Mouse (Mus musculus): ENCODE data around the gene Tram2.

Tram2 gene

DNA sequence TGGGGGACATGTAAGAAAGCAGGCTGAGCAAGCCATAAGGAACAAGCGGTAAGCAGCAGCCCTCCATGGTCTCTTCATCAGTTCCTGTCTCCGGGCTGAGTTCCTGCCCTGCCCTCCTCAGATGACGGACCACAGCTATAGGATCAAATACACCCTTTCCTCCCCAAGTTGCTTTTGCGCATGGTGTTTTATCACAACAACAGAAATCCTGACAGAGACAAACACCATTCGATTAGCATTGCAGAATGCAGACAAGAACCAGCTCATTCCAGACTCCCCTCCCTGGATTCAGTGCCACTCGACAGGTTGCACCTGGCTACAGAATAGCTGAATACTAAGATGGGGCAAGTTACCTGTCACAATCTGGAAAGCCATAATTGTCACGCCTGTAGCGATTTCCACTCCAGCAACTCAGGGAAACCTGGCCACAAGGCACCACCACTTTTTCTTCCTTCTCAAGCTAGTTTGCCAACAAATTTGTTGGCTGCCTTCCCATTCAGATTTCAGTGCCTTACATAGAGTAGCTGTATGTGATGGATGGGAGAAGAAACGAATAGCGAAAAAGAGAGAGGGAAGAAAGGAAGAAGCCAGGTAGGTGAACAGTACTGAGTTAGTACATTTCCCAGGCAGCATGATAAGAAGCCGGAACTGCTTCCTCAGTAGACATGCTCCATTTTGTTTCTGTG lies 11.3 kb downstream of the Tram2 start:
- DNase-seq = no peak

DNA sequence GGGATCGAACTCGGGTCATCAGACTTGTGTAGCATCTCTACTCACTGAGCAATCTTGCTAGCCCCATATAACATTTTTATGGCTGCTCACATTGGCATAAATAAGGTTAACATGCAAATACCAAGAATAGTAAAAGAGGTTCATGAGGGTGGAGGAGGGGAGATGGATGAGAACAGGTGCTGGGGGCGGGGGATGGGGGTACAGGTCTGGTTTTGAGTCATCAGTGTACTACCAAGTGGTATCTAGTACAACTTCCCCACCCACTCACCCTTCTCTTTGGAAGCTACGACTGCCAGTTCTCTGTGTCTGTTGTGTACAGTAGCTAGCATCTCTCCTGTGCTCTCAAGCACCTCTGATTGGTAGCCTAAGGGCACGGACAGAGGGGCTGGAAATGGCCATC lies 14.9 kb downstream of the Tram2 start:
- DNase-seq = no peak

DNA sequence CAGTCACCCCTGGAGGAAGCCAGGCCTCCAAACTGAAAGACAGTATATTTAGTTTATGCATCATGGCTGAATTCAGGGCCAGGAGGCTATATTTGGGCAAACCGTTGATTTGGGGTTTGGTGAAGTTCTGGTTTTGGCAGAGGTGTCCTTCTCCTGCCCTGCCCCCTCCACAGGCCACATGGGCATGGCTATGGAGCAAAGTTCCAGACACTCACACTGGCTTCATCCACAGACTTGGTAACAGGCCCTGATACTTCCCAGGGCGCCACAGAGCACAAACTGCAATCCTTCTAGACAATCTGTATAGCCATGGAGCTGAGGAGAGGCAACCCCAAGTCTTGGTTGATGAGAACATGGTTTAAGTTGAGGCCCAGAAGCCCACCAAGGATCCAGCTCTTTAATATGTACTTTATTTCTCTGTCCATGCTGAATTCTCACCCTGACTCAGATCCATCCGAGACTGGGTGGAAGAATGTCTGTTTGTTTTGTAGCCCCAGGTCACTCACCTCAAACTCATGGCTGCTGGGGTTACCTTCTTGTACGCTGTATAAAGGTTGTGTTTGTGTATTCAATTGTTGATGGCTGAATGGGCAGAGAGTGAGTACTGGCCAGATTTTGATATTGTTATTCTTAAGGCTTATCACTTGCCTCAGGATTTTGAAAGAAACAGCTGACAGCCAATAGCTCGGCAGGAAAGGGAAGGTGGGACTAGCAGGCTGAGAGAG lies 19.5 kb downstream of the Tram2 start:
- no peak for DNase-seq

DNA sequence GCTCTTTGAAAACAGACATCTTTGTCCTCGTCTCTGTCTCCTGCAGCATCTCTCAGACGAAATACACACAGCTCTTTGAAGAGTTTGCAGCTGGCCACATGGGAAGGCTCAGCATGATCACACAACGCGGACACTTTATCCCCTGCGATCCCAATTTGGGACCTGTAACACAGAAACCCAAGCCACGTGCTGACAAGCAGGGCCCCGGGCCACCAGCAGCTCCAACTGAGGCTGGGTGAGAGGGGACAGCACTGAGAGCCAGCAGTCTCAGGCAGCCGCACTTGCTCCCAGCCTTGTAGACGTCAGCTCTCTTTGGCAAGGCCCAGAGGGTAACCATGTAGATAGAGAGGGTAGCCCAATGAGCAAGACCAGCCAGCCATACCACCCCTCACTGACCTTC lies 26.0 kb downstream of the Tram2 start:
- no peak for DNase-seq

DNA sequence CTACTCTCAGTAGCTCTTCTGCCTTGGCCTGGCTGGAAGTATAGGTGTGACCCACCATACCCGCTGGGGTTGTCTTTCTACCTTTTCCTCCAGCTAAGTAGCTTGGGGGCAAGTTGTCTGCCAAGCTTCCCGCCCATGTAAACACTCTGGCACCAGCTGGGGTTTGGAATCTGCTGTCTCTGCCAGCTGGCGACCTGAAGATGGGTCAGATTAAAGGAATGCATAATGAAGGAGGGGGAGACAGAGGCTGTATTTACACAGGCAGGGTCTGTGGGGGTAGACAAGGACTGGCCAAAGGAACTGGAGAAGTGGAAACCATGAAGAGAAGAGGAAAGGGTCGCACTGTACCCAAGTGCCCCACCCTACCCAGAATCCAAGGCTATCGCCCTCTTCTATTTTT lies 26.4 kb downstream of the Tram2 start:
- peak; percentile 67 for DNase-seq

DNA sequence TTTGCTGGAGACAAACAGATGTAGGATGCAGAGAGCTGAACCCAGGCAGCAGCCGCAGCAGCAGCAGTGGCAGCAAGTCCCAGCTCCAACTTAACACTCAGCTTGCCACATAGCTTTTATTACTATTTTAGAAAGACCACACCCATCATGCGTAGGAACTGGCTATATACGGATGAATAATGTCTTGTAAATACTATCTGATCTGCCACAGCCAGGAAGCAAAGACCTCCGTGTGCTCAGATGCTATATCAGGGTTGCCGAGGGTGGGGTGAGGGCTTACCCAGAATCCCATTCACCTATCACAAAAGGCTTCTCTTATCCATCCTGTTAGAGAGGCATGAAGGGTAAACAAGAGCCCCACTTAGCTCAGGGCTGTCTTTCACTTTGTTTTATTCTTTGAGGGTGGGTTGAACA lies 26.9 kb downstream of the Tram2 start:
- peak; percentile 38 for DNase-seq

DNA sequence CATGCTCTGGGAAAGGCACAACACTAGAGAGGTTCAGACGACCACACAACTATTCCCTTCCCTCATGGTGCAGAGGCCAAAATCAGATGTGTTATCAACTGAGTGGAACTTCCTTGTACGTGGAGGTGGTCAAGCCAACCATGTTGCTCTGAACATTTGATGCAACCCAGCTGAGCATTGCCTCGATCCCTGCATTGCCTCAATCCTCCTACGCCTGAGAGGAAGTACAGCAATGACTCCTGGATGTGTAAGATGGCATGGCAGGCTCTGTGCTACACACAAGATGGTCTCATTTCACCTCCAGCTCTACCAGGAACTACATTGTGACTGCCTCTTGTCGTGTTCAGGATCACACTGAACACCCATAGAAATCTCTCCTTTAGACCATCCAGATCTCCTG lies 30.0 kb downstream of the Tram2 start:
- no peak for DNase-seq

DNA sequence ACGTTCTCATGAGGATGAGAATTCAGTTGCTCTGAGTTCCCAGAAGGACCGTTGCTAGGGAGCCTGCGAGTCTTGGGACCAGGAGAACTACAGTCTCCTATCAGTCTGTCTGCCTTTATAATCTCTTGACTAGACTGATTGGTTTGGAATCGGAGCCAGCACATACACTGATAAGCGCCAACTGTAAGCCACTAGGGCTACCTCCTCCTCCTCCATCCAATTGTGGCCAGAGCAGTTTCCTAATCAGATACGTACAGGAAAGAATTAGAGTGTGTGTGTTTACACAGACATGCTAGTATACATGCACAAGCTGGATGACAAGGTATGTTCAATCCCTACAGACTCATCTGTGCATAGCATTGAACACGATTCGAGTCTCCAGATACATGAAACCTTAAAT lies 30.6 kb downstream of the Tram2 start:
- DNase-seq = no peak

DNA sequence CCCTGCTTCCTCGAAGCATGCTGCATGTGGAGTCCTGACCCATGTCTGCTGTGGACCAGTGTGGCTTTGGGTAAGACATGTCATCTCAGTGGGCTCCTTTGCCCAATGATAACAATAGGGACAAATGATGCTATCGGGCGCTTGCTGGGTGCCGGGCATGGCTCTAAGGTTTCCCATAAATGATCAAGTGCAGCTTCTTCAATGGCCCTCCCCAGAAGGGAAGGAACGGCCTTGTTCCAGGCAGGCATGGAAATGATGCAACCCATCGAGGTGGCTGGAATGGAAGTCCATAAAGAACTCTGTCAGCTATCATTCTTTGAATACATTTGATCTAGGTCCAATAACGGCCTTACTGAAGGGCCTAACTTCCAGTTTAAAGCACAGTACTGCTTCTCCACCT lies 36.6 kb downstream of the Tram2 start:
- no peak for DNase-seq

DNA sequence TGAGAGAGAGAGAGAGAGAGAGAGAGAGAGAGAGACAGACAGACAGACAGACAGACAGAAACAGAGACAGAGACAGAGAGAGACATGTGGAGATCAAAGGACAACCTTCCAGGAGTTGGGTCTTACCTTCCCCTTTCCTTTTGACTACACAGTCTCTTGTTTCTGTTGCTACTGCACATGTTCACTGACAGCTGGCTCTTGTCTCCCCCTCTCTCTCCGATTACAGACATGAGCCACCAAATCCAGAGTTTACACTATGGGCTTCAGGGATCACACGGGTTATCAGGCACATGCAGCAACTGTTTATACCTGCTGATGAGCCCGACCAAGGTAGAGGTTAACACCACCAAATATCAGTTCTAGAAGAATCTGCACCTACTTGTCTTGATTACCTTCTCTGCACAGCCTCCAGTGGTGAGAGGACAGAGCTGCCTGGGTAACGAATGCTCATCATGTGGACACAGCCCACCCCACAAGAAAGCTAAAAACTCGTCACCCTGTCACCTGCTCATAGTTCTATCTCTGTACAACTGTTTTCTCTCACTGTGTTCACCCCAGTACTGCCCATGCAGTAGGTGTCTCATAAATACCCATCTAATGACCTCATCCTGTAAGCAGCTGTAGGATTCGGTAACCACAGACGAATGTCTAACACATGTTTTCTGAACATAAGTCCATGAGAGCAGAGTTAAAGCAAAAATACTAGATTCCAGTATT lies 38.3 kb downstream of the Tram2 start:
- no peak for DNase-seq

DNA sequence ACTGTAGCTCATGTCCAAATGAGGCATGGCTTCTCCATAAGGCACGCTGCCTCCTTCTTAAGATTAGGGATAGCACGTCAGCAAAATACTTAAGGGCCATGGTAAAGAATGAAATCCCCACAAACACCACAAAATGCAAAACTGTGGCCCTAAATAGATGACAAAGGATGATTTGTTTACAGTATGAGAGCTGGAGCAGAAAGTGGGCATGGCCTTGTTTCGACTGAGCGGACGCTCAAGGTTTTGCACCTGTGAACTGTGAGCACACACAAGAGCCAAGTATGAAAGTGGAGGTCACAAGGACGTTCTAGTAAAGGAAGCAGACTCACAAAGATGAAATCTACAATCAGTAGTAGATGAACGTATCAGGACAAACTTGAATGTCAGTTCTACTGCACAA lies 38.9 kb downstream of the Tram2 start:
- DNase-seq = no peak

DNA sequence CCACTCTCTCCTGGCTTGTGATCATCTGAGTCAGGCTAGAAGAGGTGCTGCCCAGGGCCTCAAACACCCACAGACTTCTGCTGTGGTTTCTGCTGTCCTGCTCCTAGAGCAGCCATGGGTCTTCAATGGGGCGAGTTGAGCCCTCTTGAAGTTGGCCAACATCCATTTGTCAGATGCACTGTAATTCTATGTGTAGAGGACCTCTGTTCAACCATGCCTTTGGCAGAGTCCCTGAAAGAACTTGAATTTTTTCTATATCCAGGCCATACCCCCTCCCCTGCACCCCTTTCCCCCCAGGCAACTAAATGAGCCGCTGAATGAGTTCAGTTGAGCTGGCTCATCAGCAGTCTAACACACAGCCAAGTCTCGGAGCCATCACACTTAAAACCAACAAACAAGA lies 39.5 kb downstream of the Tram2 start:
- no peak for DNase-seq

DNA sequence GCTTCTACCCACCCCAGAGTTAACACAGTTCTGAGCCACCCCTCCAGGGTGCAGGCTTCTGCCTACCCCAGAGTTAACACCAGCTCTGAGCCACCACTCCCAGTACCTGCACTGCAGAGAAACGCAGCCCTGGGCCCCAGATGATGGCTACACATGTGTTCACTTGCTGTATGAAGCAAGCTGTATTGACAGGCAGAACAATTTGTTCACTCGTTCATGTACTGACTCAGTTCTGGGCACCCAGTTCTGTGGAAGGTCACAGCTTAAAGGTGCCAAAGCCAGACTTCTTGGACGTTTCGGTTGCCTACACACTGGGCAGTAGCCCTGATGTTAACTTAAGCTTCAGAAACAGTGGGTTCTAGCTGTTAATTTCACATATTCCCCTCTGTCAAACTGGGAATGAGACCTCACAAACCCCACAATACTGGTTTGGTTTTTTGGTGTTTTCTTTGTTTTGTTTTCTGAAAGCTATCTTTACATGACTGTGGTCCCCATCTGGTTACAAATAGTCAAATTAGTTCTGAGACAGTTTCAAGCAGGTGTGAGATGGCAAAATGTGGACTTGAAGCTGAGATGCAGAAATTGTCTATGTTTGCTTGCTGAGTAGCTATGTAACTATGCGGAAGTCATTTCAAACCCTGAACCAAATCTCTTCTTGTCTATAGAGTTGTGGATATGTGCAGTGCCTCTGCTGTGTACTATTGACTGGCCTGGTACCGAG lies 41.0 kb downstream of the Tram2 start:
- DNase-seq = no peak

DNA sequence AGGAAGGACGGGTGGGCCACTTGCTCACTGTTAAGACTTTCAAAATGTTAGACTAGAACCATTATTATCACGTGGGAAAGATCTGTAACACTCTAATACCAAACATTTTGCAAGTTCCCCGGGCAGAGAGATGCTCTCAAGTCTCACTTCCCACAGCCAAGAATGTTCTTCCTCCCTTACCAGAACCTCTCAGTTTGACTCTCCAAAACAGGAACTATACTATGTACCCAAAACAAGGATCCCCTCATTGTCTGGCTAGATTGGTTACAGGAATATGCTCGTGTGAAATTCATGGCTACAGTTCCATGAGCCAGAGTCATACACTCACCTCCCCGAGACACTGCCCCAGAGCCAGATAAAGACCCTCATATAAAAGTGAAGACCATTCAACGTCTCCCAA lies 43.2 kb downstream of the Tram2 start:
- DNase-seq = no peak

DNA sequence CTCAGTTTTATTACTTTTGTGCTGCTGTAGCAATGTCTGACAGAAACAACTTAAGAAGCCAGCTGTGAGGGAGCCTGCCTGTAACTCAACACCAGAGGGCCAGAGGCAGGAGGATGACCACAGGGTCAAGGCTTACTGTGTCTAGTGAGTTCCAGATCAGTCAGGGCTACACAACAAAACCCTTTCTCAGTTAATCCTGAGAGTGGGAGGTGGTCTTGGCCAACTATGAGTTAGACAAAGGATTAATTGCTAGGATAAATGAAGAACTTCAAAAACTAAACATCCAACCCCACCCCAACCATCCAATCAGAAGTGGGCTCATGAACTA lies 45.3 kb downstream of the Tram2 start:
- DNase-seq = no peak

DNA sequence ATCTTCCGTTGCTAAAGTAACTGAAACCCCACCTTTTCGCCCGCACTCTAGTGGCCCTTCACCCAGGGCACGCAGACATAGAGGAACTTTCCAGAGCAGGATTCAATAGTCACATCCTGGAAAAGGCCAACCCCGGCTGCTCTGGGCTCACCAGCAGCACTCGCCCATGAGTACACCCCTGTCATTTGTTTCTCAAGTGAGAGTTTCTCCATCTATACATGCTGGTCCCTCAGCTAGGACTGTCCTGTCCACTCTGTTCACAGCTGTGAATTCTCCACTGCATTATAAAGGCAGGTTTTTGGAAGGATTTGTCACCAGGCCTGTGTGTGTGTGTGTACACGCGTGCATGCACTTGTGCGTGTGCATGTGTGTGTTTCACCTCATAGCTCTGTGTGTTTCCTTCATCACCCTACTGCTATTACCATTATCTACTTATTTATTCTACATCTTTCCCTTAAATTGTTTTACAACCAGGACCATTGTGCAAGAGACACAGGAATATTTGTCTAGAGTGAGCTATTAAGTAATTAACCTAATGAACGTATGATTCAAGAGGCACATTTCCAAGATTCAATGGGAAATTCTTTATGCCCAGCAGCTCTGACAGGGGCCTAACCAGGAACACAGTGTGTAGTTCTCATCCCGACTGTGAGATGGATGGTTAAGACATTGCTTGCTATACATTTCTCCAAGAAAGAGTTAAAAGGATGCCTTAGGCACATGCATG lies 45.8 kb downstream of the Tram2 start:
- no peak for DNase-seq

DNA sequence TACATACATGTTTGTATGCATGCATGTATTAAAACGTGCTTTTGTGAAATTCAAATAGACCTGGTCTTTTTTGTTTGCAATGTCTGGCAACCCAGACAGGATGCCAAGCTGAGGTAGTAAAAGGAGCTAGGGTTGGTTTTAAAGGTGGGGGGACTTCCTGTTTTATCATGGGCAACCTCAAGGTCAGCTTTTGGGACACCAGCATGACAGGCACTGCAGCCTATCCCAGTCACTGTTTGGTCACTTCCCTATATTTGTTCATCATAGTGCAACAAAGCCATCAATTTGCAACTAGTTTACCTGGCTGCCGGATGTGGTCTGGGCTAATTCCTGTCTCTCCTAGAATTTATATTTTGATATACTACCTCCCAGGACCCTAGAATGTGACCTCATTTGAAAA lies 47.4 kb downstream of the Tram2 start:
- DNase-seq = no peak

DNA sequence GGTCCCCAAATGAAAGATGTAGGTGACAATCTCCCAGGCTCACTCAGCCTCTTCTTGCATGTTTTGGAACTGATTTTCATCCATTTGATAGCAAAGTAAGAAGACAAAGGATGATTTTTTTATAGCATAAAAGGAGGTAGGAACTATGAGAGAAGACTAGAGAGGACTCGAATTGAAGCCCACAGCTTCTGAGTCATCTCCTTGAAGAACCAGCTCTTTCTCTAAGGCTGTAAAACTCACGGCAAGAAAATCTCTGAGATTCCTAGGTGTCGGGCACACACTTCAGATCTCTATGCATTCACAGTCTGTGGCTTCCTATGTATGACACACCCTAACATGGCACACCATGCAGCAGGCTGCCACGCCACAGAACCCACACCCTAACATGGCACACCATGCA lies 50.0 kb downstream of the Tram2 start:
- DNase-seq = no peak

DNA sequence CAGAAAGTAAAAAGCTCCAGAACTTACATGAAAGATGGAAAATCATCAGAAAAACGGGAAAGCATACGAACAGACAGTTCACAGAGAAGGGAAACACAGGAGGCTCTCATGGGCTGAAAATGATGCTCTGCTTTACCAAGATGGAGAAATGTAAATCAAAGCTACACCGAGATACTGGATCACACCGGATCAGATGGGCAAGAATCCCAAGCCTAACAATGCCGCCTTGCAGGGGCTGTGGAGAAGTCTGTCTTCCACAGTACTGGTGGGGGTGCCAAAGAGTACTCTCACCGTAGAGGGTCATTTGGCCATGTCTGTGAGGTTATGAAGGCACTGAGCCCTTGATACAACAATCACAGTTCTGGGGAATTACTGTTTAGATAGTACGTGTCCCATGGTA lies 52.5 kb downstream of the Tram2 start:
- DNase-seq = no peak

DNA sequence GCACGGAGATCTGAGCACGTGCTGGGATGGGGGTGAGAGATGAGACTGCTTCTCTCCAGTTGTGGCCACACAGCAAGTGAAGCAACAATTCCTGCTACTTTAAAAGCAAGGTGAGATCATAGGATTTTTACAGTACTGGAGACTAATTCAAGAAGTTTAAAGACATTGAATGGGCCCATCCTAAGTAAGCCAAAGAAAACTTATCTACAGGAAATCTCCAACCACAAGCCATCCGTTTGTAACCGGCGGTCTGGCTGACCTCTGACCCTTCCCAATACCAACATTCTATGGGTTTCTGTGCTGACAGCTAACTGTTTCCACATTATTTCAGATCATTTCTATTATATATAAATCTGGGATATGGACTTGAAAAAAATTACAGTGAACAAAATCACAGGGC lies 53.8 kb downstream of the Tram2 start:
- no peak for DNase-seq

DNA sequence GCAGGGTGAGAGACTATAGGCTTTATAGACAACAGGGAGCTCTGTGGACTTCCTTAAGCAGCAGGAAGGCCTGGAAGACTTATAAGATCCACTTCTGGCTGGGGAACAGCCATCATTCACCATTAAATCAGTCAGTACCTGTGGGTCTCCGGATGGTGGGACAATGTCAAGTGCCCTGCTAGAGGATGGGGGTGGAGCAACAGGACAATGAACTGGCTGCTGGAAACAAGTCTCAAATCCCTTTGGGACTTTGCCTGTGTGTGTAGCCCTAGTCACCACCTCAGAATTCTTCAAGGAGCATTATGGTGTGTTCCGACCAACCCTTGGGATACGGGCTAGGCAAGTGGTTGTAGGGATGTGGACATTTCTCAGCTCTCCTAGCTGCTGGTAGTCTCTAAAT lies 55.9 kb downstream of the Tram2 start:
- DNase-seq = no peak

DNA sequence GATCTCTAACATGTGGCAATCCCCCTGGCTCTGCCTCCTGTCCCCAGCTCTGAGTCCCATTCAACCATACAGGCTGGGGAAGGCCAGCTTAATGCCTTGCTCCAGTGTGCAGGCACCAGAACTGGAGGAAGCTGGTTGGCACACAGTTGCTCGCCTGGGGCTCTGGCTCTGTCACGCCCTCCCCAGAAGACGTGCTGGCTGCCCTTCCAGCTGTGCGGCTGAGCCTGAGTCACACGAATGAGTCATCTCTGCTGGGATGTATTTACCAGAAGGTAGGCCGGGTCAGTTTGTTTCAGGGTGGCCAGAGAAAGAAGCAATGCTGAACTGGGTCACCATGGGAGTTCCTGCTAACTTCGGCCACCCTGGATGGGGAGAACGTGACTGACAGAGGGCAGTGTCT lies 64.6 kb downstream of the Tram2 start:
- no peak for DNase-seq

DNA sequence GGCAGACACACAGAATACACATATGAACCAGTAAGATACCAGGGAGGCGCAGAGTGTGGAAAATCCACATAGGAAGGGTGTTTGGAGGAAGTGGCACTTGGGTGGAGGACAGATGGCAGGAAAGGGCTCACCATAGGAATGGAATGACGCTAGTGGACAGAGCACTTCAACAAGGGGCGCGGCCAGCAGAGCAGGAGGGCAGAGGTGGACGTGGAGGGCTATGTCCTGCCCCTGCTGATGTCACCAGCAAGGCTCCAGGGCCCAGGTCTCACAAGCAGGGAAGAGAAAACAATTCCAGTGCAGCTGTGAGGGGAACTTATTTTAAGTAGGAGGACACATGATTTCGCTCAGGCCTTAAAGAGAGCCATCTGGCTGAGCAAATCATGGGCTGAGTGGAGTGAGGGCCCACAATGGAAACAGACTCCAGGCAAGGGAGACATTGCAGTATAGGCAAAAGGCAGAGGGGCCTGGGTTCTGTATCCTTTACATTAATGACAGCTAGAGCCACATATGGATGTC lies 68.7 kb downstream of the Tram2 start:
- no peak for DNase-seq
